Mouse (Mus musculus) megakaryocyte-erythroid progenitor cell, adult 5 weeks (primary cell): Measurements from ENCODE around the gene Rbm42. TPM values are rescaled to one million over a fixed set of nuclear protein-coding genes. Genes with fewer than 3 reads are reported as not detected.

Source experiments
- polyA plus RNA-seq: library from polyadenylated mRNA; stranded (reverse); fragments of >175 nt; gene quantifications from 2 replicates; pipeline ENCODE4 v1.2.3, GENCODE M21; 2012

The Rbm42 gene
- polyA plus RNA-seq, result 287 and 309 TPM in 2 replicates

DNA sequence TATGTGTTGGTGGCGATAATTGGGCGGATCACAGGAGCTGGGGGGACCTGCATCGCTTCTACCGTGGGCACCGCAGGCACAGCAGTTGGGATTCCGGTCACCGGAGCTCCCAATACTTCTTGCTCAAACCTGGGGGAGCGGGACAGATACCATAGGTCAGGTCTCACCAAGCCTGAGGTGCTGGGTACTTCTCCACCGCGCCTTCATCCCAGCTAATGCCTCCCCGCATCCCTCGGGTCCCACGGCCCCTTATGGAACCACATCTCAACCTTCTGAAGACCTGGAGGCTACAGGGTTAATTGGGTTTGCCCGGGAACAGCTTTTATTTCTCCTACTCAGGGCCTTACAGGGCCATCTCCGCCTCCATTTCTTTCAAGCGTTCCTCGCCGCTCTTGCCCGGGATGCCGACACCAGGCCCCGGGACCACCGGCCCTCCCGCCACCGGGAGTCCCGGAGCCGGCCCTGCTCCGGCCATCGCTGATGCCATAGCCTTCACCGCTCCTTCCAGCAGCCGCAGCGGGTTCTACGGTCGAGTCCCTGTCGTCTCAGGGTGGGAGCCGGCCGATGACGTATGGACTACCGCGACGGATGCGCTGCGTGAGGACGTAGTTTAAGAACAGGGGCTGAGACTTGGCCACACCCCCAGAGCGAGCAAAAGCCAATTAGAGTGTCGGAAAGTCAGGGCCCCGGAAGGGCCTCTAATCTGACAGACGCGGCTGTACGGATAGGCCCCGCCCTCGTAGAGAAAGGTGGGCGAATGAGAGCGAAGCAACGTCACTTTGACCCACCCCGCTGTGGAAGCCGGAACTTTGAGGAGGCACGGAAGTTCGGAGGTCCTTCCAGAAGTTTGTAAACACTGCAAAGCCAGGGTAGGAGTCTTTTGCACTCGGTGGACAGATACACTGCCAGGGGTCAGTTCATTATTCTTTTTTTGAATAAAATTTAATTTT is at the start of gene Rbm42:
Gene Rbm42, minus strand, starts transcription at position 727 of the 950 bp plus-strand sequence.

DNA sequence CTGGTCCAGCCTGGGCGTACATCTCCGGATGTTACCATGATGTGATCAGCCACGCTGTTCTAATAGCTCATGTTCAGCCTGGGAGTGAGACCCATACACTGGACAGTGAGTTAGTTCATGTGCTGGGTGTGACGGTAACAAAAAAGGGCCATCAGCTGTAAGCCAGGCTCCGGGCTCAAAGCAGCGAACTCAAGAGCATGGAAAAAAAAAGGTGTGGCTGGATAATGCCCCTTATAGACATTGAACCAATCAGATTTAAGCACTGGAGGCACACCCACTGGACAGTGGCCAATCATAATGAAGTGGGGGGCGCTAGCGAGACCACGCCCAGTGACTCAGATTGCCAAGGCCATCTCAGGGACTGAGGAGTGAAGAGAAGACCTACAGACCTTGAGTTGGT is 48.5 kb upstream of the Rbm42 start, which contains the start of gene 2200002J24Rik:
Gene 2200002J24Rik, plus strand, starts transcription at position 338 of the 400 bp plus-strand sequence.

DNA sequence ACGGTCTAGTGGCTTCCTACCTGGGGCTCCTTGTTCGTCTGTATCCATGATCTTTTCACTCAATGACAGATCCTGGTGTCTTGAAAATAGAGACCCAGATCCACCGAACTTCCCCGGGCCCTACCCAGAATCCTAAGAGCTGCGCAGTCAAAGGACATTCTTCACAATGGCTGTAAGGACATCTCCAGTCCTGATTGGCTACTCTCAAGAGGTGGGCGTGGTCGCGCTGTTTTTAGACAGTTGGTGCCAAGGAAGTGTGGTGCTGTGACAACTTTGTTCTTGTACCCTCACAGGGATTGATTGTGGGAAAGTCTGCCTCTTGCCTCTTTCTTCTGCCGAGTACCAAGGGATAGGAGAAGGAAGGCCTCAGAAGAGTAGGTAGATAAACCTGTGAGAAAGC is 21.4 kb upstream of the Rbm42 start, which contains the start of gene Pmis2:
Gene Pmis2, minus strand, starts transcription at position 126 of the 400 bp plus-strand sequence.

DNA sequence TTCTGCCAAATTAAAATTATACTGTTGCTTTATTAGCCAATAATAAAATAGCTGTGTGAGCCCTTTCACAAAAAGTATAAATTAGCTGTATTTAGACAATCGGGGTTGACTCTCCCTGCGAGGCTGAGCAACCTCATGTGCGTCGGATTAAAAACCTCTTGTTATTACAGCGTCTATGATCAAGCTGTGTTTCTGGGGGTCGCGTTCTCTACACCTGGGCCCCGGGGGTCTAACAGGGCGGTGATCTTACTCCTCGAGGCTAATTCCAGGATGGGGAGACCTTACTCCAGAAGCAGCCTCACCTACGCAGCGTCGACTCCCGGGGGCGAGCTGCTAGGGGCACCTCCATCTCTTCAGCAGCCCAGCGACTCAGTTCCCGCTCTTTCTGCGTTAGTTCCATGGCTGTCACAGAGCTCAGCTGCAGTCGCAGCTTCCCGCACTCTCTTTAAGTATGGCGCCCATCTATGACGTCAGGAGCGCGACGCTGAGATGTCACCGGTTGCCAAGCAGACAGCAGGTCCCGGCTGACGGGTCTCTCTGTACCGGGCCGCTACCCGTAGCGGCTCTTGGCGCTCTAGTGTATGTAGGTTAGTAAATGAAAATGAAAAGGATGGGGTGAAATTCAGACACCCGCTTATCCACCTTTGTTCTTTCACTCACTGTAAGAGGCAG is 14.5 kb upstream of the Rbm42 start, which contains the start of gene Haus5:
Gene Haus5, minus strand, starts transcription at position 466 of the 672 bp plus-strand sequence.

GRCm38 (mm10) chr7:30635752-30636151 is 14.4 kb downstream of the Rbm42 start, which contains the start of gene Etv2:
Gene Etv2, minus strand, starts transcription at chr7:30635852.

GRCm38 (mm10) chr7:30625530-30626384 is 24.4 kb downstream of the Rbm42 start, which contains the start of gene Cox6b1:
Gene Cox6b1, minus strand, starts transcription at chr7:30626151.

DNA sequence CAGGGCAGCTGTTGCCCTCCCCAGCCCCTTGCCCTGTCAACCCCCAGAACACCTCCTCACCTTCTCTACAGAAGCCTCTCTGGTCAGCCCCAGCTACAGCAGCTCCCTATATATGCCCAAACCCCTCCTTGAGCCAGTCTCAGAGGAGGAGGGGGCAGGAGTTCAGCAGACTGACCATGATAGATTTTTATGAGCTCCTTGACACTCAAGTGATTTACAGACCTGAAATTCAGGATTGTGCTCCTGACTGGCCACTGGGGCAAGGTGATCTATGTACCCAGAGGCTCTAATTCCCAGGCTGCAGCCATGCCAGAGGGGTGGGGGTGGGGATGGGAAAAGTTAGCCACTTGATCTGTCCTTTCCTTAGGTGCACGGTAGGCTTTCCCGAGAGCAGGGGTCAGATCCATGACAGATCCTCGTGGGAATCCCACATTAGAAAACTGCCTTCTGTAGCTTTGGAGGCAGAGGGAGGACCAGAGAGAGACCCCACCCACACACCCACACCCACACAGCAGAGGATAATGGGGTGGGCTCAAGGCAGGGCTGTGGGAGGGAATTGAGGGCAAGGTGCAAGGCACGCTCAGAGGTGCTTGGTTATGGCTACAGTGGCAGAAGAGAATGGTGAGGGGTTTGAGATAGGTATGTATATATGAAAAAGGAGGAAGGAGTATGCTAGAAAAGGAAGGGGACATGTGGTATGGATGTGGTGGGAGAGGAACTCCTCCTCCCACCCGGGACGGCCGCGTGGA is 37.3 kb downstream of the Rbm42 start, which contains the start of gene Upk1a:
Gene Upk1a, minus strand, starts transcription at position 194 of the 749 bp plus-strand sequence.

DNA sequence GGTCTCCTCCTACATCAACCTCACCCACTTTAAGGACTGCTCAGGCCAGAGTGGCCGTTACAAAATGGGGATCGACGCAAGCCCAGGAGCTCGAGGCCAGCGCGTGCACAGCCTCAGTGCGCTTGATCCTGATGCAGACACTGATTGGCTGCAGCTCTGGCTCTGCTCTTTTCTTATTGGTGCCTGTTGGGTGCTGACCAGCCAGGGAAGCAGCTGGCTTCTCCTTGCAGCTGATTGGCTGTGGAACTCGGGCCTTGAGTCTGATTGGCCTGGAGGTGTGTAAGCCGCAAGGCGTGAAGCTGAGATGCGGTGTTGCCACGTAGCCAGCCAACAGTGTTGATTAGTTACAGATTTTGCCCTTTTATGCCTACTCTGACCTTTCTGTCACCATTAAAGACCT is 51.3 kb downstream of the Rbm42 start, which contains the start of gene Zbtb32:
Gene Zbtb32, minus strand, starts transcription at position 124 of the 400 bp plus-strand sequence.

Other genes starting within 250 kb of the Rbm42 start
- 186 and 336 TPM in 2 replicates for gene Tyrobp, start 236.6 kb downstream of the Rbm42 start, polyA plus RNA-seq
- gene Hcst, start 230.5 kb downstream of the Rbm42 start, polyA plus RNA-seq, result 6.4 and 7.2 TPM in 2 replicates
- gene Nfkbid, start 228.6 kb downstream of the Rbm42 start, polyA plus RNA-seq, result 103 and 112 TPM in 2 replicates
- 0.08 and 0.15 TPM in 2 replicates for gene Aplp1, start 204.8 kb downstream of the Rbm42 start, polyA plus RNA-seq
- gene Kirrel2, start 192.6 kb downstream of the Rbm42 start, polyA plus RNA-seq, result 0.05 and 0.13 TPM in 2 replicates
- not detected in 2 replicates for gene Nphs1, start 192.0 kb downstream of the Rbm42 start, polyA plus RNA-seq
- gene Prodh2, start 156.7 kb downstream of the Rbm42 start, polyA plus RNA-seq, result not detected in 2 replicates
- 74.2 and 104 TPM in 2 replicates for gene Arhgap33, start 115.3 kb downstream of the Rbm42 start, polyA plus RNA-seq
- gene Hspb6, start 98.1 kb downstream of the Rbm42 start, polyA plus RNA-seq, result 6.5 and 7.0 TPM in 2 replicates
- gene Proser3, start 98.0 kb downstream of the Rbm42 start, polyA plus RNA-seq, result 20.5 and 24.2 TPM in 2 replicates
- 64.1 and 77.3 TPM in 2 replicates for gene Lin37, start 90.5 kb downstream of the Rbm42 start, polyA plus RNA-seq
- 86.2 and 92.8 TPM in 2 replicates for gene U2af1l4, start 87.0 kb downstream of the Rbm42 start, polyA plus RNA-seq
- 3.0 and 6.0 TPM in 2 replicates for gene Gm49396, start 87.0 kb downstream of the Rbm42 start, polyA plus RNA-seq
- 48.5 and 51.9 TPM in 2 replicates for gene Psenen, start 86.7 kb downstream of the Rbm42 start, polyA plus RNA-seq
- gene Igflr1, start 84.9 kb downstream of the Rbm42 start, polyA plus RNA-seq, result 8.8 and 9.3 TPM in 2 replicates
- gene Kmt2b, start 61.6 kb downstream of the Rbm42 start, polyA plus RNA-seq, result 80.2 and 109 TPM in 2 replicates
- 0.64 TPM in 1 of 2 replicates, not detected in the other for gene Zbtb32, start 51.4 kb downstream of the Rbm42 start, polyA plus RNA-seq
- gene Upk1a, start 37.5 kb downstream of the Rbm42 start, polyA plus RNA-seq, result 0.46 and 0.82 TPM in 2 replicates
- 70.6 and 81.6 TPM in 2 replicates for gene Cox6b1, start 24.2 kb downstream of the Rbm42 start, polyA plus RNA-seq
- gene Etv2, start 14.5 kb downstream of the Rbm42 start, polyA plus RNA-seq, result 0.23 and 0.25 TPM in 2 replicates
- gene Haus5, start 14.7 kb upstream of the Rbm42 start, polyA plus RNA-seq, result 39.5 and 49.7 TPM in 2 replicates
- gene Pmis2, start 21.3 kb upstream of the Rbm42 start, polyA plus RNA-seq, result not detected in 2 replicates
- gene 2200002J24Rik, start 48.6 kb upstream of the Rbm42 start, polyA plus RNA-seq, result not detected in 2 replicates
- gene Atp4a, start 61.9 kb upstream of the Rbm42 start, polyA plus RNA-seq, result 0.93 and 1.6 TPM in 2 replicates
- 48.5 and 64.1 TPM in 2 replicates for gene Tmem147, start 79.2 kb upstream of the Rbm42 start, polyA plus RNA-seq
- gene Gapdhs, start 93.4 kb upstream of the Rbm42 start, polyA plus RNA-seq, result not detected in 2 replicates
- gene Sbsn, start 101.2 kb upstream of the Rbm42 start, polyA plus RNA-seq, result 1.7 and 3.2 TPM in 2 replicates
- 2.0 and 6.7 TPM in 2 replicates for gene Dmkn, start 113.4 kb upstream of the Rbm42 start, polyA plus RNA-seq
- gene Krtdap, start 137.6 kb upstream of the Rbm42 start, polyA plus RNA-seq, result not detected in 2 replicates
- 11.4 and 19.2 TPM in 2 replicates for gene Ffar2, start 173.5 kb upstream of the Rbm42 start, polyA plus RNA-seq
- gene Ffar3, start 205.9 kb upstream of the Rbm42 start, polyA plus RNA-seq, result not detected in 2 replicates
- gene Ffar1, start 211.2 kb upstream of the Rbm42 start, polyA plus RNA-seq, result 0.10 and 0.13 TPM in 2 replicates
- 5.0 and 5.4 TPM in 2 replicates for gene Cd22, start 230.0 kb upstream of the Rbm42 start, polyA plus RNA-seq